Mouse (Mus musculus) intestine, embryonic 15.5 days (tissue): ENCODE results near the gene Prkce. TPM values are rescaled to one million over a fixed set of nuclear protein-coding genes. Genes with fewer than 3 reads are reported as not detected.

Source experiments
- ATAC-seq: fragments of 200-750 bp; cut with Nextera tagmentation; 2 replicates; pipeline ENCODE4 v1.8.0; 2017; ENCODE audit warnings: moderate TSS enrichment, moderate library complexity
- H3K27ac ChIP-seq: fragments of 300-500 bp; sonication (generic); 2 replicates; pipeline ENCODE4 v1.5.1; 2015; ENCODE audit warnings: mild to moderate bottlenecking, inconsistent platforms
- H3K27me3 ChIP-seq: fragments of 300-500 bp; sonication (generic); replicated peaks from 2 replicates; pipeline ENCODE4 v1.6.1; 2015; ENCODE audit warnings: inconsistent platforms
- H3K36me3 ChIP-seq: fragments of 300-500 bp; sonication (generic); 2 replicates; pipeline ENCODE4 v1.6.1; 2015; ENCODE audit warnings: inconsistent platforms
- H3K4me1 ChIP-seq: fragments of 300-500 bp; sonication (generic); replicated peaks from 2 replicates; pipeline ENCODE4 v1.6.1; 2015; ENCODE audit warnings: inconsistent platforms
- H3K4me2 ChIP-seq: fragments of 300-500 bp; sonication (generic); replicated peaks from 2 replicates; pipeline ENCODE4 v1.6.1; 2015; ENCODE audit warnings: mild to moderate bottlenecking, inconsistent platforms
- H3K4me3 ChIP-seq: fragments of 300-500 bp; sonication (generic); replicated peaks from 2 replicates; pipeline ENCODE4 v1.5.1; 2015; ENCODE audit warnings: inconsistent platforms
- H3K9ac ChIP-seq: fragments of 300-500 bp; sonication (generic); 2 replicates; pipeline ENCODE4 v1.6.1; 2015; ENCODE audit warnings: inconsistent platforms
- H3K9me3 ChIP-seq: fragments of 300-500 bp; sonication (generic); 2 replicates; pipeline ENCODE4 v1.6.1; 2016; ENCODE audit warnings: inconsistent platforms
- WGBS: fragments of 180-500 bp; shearing (Covaris S2); methylation state at CpG from one replicate; pipeline ENCODE4 v1.1.7; 2015; 5-methylcytosine and 5-hydroxymethylcytosine counted together
- polyA plus RNA-seq: library from polyadenylated mRNA; unstranded; fragments of >200 nt; fragmentation: Nextera tagmentation; extraction: Ambion mirVana; gene quantifications from 2 replicates; pipeline ENCODE4 v1.2.1, GENCODE M21; 2015

Gene Prkce
- polyA plus RNA-seq, 1 experiment from 2014 or later = 6.6 TPM

DNA sequence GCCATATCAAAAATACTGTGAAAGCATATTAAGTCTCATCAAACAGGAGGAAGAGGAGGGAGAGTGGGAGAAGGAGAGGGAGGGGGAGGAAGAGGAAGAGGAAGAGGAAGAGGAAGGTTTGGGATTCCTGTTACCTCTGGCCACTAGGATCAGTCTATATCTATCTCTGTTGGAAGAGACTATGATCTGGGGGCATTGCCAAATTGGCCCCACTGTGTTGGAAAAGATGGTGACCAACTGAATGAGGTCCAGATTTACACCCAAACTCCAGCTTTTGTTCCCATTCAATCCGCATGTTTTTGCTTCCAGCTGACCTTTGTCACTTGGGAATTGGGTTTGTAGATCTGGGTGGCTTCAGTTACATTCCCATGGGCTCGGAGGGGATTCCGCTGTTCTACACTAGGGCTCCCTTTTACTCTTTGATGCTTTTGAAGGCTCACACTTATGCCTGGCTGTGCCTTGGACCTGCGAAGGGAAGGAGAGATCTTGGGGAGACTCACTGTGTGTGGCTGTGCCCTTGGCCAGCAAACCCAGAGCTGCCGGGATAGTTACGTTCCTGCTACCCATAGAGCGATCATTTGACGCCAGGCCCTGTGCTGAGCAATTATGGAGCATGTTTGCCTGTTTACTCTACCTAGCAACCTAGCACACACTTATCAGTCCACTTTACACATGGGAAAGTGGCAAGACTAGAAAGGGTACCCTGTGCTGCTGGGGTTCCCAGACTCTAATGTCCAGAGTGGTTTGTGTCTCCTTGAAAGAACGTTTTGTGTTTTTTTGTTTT lies 106.2 kb downstream of the Prkce start:
- Histone ChIP-seq H3K4me1 (peaks cover 23% of the 10 kb centered on the region), H3K27ac (no peak overlapping the region), H3K27me3 (no peaks in the 10 kb centered on the region), H3K36me3 (no peaks in the 10 kb centered on the region), H3K4me2 (no peak overlapping the region), H3K9ac (no peak overlapping the region), H3K4me3 (no peak overlapping the region), H3K9me3 (no peaks in the 10 kb centered on the region)
- no peak for ATAC-seq
- WGBS = 94% methylated on average over 9 of the region's 9 CpGs

DNA sequence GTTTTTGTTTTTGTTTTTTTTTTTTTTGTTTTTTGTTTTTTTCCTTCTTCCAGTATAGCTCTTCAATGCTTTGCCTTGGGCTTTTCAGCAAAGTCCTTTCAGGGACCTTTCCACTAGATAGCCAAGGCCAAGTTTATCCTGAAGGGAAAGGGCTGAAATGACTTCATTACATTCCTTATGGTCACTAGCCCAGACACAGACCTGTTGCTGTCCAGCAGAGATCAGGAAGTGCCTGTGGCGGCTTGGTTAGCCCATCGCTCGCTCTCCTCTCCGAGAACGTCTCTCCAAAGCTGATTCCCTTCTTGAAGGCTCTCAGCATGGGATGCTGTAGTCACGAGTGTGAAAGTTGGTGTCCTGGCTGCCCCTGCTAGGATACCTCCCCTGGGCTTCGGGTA lies 106.8 kb downstream of the Prkce start:
- no peak overlapping the region for H3K4me2 ChIP-seq
- H3K9me3 ChIP-seq = no peaks in the 10 kb centered on the region
- ATAC-seq = no peak
- H3K36me3 ChIP-seq = no peaks in the 10 kb centered on the region
- no peak overlapping the region for H3K9ac ChIP-seq
- no peak overlapping the region for H3K27ac ChIP-seq
- no peaks in the 10 kb centered on the region for H3K27me3 ChIP-seq
- WGBS = 72% methylated on average over 7 of the region's 7 CpGs
- H3K4me1 ChIP-seq = peaks cover 27% of the 10 kb centered on the region
- no peak overlapping the region for H3K4me3 ChIP-seq

DNA sequence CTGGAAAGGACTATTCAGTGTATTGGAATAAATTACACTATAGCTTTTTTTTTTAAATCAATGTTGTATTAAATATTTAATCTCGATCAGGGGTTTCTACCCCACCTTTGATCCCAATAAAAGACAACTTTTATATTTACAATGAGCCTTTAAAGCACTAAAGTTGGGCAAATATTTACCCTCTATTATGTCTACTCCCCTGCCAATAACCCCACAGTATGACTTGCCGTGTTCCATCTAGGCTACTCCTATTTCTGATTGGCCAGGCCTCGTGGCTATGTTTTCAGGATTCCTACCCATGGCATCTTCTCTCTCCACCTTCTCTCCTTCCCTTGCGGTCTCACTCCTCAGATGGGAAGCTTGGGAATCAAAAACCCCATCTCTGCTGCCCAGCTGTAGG lies 108.8 kb downstream of the Prkce start:
- ATAC-seq = no peak
- H3K4me1 ChIP-seq = peaks cover 38% of the 10 kb centered on the region
- 67% methylated on average over 4 of the region's 4 CpGs for WGBS
- no peaks in the 10 kb centered on the region for H3K9me3 ChIP-seq
- H3K4me2 ChIP-seq = no peak overlapping the region
- H3K36me3 ChIP-seq = no peaks in the 10 kb centered on the region
- no peak overlapping the region for H3K4me3 ChIP-seq
- H3K27ac ChIP-seq = no peak overlapping the region
- H3K27me3 ChIP-seq = no peaks in the 10 kb centered on the region
- H3K9ac ChIP-seq = no peak overlapping the region

DNA sequence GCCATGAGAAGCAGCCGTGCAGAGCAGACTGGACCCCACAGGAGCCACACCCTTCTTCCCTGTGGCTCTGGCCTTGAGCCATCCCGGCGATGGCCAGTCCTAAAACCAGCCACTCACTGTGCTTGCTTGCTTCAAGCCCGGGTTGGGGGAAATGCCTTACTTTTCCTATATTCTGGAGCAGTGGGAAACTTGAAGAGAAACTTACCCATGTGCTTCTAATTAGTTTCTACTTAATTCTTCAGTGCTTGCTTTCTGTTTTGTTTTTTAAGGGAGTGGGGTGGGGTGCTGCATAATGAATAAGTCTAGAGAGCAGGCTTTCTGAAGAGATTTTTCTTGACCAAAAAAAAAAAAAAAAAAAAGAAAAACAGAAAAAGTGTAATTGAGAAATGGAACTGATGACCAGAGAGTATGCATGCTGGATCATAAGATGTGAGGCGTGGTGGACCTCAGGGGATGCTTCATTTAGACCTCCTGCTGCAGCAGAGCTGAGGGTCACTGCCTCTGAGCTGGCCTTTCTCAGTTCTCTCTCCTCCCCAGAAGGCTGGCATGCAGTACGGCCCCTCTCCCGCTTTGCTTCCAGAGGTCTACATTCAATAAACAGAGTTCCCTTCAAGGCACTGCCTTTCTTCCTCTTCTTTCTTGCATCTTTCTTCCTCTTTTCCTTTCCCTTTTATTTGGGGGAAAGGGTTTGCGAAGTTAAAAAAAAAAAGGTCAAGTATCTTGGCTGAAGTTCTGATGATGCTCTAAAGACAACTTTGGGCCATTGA lies 109.6 kb downstream of the Prkce start:
- H3K4me1 ChIP-seq = peaks cover 37% of the 10 kb centered on the region
- WGBS = 61% methylated on average over 8 of the region's 8 CpGs
- no peak for ATAC-seq

DNA sequence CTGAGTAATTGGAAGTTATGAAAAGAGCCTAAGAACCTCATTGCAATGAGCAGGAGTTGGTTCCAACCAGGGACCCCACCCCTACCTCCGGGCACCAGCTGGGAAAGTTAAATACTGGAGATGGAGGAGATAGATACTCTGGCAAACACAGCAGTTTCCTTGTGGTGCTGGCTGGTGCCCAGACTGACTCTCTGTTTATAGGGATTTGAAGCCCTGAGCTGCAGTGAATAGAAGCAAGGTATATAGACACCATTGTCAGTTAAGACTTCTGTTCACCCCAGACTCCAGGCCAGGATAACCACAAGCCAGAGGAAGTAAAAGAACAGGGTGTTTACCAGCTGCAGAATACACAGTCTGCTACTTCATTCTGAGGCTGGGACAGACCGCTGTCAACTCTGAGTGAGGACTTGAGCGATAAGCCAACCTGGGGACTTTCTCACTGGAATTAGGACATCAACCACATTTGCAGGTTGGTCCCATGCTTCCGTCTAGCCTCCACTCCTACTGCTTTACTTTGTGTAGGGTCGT lies 110.5 kb downstream of the Prkce start:
- Histone ChIP-seq H3K27me3 (no peaks in the 10 kb centered on the region), H3K4me1 (peaks cover 39% of the 10 kb centered on the region), H3K9ac (no peak overlapping the region), H3K9me3 (no peaks in the 10 kb centered on the region), H3K36me3 (no peaks in the 10 kb centered on the region), H3K27ac (peak overlapping the region; percentile 23; the same call in 1 of the 2 replicates), H3K4me3 (no peak overlapping the region), H3K4me2 (no peak overlapping the region)
- no peak for ATAC-seq
- 79% methylated on average over 5 of the region's 5 CpGs for WGBS

More for the DNA sequence above, 109.6 kb downstream of the Prkce start:
- H3K27ac ChIP-seq = no peak overlapping the region
- no peak overlapping the region for H3K4me3 ChIP-seq
- no peaks in the 10 kb centered on the region for H3K9me3 ChIP-seq
- H3K36me3 ChIP-seq = no peaks in the 10 kb centered on the region
- H3K9ac ChIP-seq = no peak overlapping the region
- H3K27me3 ChIP-seq = no peaks in the 10 kb centered on the region
- H3K4me2 ChIP-seq = no peak overlapping the region

DNA sequence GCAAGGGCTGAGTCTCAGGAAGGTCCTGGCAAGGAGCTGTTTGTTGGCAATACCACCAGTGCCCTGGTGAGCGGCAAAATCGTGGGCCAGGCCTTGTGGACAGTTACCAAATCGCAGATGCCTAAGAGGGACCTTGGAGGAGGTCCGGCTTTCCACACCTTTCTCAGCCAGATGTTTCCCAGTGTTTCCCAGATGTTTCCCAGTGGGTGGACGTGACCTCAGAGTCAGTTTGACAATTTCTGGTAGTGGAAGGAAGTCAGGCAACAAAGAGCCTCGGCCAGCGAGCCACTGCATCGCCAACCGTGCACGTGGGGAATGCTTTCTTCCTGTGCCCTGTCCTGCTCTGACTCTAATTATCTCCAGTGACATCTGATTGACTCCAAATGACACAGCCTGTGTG lies 112.2 kb downstream of the Prkce start:
- Histone ChIP-seq H3K27ac (no peak overlapping the region), H3K4me2 (no peak overlapping the region), H3K36me3 (no peaks in the 10 kb centered on the region), H3K9ac (no peak overlapping the region), H3K4me1 (peaks cover 54% of the 10 kb centered on the region), H3K27me3 (no peaks in the 10 kb centered on the region), H3K9me3 (no peaks in the 10 kb centered on the region), H3K4me3 (no peak overlapping the region)
- 65% methylated on average over 10 of the region's 10 CpGs for WGBS
- ATAC-seq = no peak

DNA sequence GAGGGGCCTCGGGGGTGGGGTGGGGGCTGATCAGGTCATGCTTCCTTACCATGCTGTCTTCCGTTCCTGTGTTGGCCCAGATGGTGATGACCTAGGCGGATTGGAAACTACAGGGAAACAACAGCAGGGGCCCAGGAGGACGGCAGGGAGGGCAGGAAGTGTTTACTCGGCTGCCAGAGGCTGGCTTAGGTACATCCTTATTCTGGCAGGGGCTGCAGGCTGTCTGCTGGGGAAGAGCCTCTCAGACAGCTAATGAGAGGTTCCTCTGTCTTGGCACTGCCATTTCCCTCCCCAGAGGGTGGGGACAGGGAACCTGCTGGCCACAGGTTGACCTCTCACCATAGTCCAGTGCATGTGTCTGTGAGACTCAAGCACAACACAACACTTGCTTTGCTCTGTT lies 116.2 kb downstream of the Prkce start:
- peak overlapping the region; percentile 78 for H3K27ac ChIP-seq
- no peaks in the 10 kb centered on the region for H3K36me3 ChIP-seq
- 31% methylated on average over 5 of the region's 5 CpGs for WGBS
- no peaks in the 10 kb centered on the region for H3K27me3 ChIP-seq
- no peak; the same call in 1 of the 2 replicates for ATAC-seq
- no peak overlapping the region for H3K4me2 ChIP-seq
- no peaks in the 10 kb centered on the region for H3K9me3 ChIP-seq
- peaks cover 51% of the 10 kb centered on the region for H3K4me1 ChIP-seq
- no peak overlapping the region for H3K4me3 ChIP-seq
- H3K9ac ChIP-seq = no peak overlapping the region

DNA sequence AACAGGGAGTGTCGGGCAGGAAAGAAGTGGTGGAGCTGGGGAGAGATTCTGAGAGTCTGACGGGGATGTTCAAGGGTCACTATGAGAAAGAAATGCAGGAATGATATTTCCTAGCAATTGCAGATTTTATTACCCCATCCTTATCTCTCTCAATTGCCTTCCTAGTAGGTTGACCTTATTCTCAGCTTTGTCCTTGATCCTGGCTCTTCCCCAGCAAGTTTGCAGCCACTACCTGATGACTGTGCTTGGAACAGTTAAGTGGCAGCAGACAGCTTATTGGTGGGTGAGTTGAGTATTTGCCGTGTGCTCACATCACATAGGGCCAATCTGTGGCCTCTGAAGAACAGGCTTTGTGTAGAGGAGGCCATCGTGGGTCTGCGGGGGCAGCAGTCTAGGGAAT lies 117.5 kb downstream of the Prkce start:
- no peaks in the 10 kb centered on the region for H3K27me3 ChIP-seq
- 63% methylated on average over 5 of the region's 5 CpGs for WGBS
- peak; percentile 83 for ATAC-seq
- no peaks in the 10 kb centered on the region for H3K36me3 ChIP-seq
- no peak overlapping the region for H3K4me3 ChIP-seq
- no peaks in the 10 kb centered on the region for H3K9me3 ChIP-seq
- peaks cover 40% of the 10 kb centered on the region for H3K4me1 ChIP-seq
- peak overlapping the region; percentile 78 for H3K27ac ChIP-seq
- H3K4me2 ChIP-seq = peak overlapping the region; percentile 17; the same call in 1 of the 2 replicates
- no peak overlapping the region for H3K9ac ChIP-seq

DNA sequence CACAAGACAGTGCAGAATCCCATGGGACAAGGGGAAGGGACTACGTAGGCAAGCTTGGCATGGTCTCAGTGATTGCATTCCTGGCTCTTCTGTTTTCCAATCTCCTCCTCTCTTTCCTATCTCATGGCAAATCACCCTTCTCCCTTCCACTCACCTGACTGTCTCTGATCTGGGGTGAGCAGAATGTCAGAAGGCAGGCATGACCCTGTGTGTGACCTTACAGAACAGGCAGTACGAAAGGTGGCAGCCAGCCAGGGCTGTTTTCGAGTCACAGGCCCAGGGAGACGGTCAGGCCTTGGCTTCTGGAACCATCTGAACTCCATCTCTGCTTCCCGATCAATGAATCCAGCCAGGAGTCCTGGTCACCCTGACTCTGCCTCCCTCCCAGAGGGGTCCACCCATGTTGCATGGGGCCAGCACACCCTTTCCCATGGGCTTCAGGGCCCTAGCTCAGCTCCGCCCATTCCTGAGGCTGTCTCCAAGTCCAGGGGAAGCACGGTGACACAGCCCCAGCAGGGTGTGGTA lies 119.2 kb downstream of the Prkce start:
- ATAC-seq = peak; percentile 68
- WGBS = 73% methylated on average over 7 of the region's 7 CpGs
- no peaks in the 10 kb centered on the region for H3K9me3 ChIP-seq
- H3K9ac ChIP-seq = no peak overlapping the region
- H3K4me2 ChIP-seq = no peak overlapping the region
- peaks cover 33% of the 10 kb centered on the region for H3K4me1 ChIP-seq
- 0 out of 2 replicates have a peak overlapping the region, but pooled peaks have one; percentile 13 for H3K27ac ChIP-seq
- H3K36me3 ChIP-seq = no peaks in the 10 kb centered on the region
- H3K27me3 ChIP-seq = no peaks in the 10 kb centered on the region
- no peak overlapping the region for H3K4me3 ChIP-seq

DNA sequence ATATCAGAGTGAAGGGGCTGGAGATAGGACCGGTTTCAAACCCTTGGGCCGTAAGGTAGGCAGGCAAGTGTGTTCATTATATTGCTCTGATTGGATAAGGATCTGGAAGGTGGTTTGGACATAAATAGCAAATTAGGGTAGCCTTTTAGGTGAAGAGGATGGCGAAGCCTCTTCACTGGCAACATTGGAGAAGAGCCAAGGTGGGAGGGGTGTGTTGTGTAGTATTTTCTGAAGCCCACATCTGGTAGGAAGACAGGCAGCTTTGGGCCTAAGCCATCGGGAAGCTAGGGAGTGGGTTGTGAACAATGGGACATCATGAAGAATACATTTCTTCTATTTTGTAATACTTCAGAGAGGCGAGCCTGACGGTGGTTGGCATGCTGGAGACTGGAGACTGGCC lies 125.1 kb downstream of the Prkce start:
- WGBS = 88% methylated on average over 6 of the region's 6 CpGs
- 0 out of 2 replicates have a peak, but pooled peaks have one; percentile 4 for ATAC-seq

DNA sequence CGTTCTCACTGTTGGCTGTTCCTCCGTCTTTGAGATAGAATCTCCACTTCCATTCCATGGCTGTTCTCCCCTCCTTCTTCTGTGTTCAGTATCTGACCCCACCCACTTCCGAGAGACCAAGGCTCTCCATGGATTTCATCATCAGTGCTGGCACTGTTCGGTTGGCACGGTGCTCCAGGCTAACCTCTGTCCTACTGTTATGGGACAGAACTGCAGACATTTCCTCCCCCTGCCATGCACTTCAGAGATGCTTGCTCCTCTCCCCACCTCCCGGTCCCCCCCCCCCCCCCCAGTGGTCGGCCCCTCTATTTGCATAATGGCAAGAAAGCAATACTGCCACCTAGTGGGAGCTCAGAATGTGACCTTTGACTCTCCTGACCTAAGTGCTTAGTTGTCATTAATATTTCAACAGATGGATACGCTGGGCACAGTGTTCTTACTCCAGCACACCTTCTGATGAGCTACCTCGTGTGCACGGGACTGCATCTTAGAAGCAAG lies 125.7 kb downstream of the Prkce start:
- no peaks in the 10 kb centered on the region for H3K27me3 ChIP-seq
- no peaks in the 10 kb centered on the region for H3K36me3 ChIP-seq
- WGBS = 42% methylated on average over 10 of the region's 10 CpGs
- no peak overlapping the region for H3K4me3 ChIP-seq
- H3K9me3 ChIP-seq = no peaks in the 10 kb centered on the region
- no peak overlapping the region for H3K9ac ChIP-seq
- H3K4me2 ChIP-seq = 0 out of 2 replicates have a peak overlapping the region, but pooled peaks have one; percentile 4
- peak; percentile 71 for ATAC-seq
- H3K27ac ChIP-seq = no peak overlapping the region
- H3K4me1 ChIP-seq = no peaks in the 10 kb centered on the region; the same call in 1 of the 2 replicates

More for the DNA sequence above, 125.1 kb downstream of the Prkce start:
- H3K4me1 ChIP-seq = no peaks in the 10 kb centered on the region; the same call in 1 of the 2 replicates
- H3K9ac ChIP-seq = no peak overlapping the region
- H3K4me2 ChIP-seq = no peak overlapping the region
- no peaks in the 10 kb centered on the region for H3K9me3 ChIP-seq
- no peaks in the 10 kb centered on the region for H3K36me3 ChIP-seq
- no peaks in the 10 kb centered on the region for H3K27me3 ChIP-seq
- H3K4me3 ChIP-seq = no peak overlapping the region
- H3K27ac ChIP-seq = no peak overlapping the region

DNA sequence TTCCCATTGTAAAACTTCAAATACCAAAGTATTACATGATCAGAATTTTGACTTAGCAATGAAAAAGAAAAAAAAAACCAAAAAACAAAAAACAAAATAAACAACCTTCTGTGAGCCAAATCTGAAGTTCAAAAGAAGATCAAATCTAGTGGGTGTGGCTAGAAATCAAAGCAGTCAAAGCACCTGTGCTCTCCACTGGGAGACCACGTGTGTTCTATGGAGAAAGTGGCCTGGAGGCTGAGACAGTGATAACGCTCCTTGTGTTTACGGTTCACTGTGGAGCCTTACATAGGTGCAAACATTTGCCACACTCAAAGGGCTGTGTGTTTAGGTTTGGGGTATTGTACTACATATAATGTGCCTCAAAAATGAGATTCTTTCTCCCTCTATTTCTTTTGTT lies 132.0 kb downstream of the Prkce start:
- H3K4me3 ChIP-seq = no peak overlapping the region
- WGBS = 51% methylated on average over 3 of the region's 3 CpGs
- no peaks in the 10 kb centered on the region for H3K36me3 ChIP-seq
- no peaks in the 10 kb centered on the region for H3K9me3 ChIP-seq
- H3K4me1 ChIP-seq = peaks cover 12% of the 10 kb centered on the region
- H3K27ac ChIP-seq = no peak overlapping the region
- ATAC-seq = no peak
- no peak overlapping the region for H3K4me2 ChIP-seq
- no peaks in the 10 kb centered on the region for H3K27me3 ChIP-seq
- H3K9ac ChIP-seq = no peak overlapping the region
